Mouse (Mus musculus) embryonic facial prominence, embryonic 10.5 days (tissue): ENCODE measurements around the gene Ak5. TPM values are rescaled to one million over a fixed set of nuclear protein-coding genes. Genes with fewer than 3 reads are reported as not detected.

Source experiments
- DNase-seq: peaks from one replicate; pipeline ENCODE4 v3.0.0-alpha.2; 2017; ENCODE audit warnings: low spot score
- H3K27ac ChIP-seq: fragments of 300-500 bp; sonication (generic); replicated peaks from 2 replicates; pipeline ENCODE4 v1.5.1; 2016; ENCODE audit warnings: mild to moderate bottlenecking
- H3K27me3 ChIP-seq: fragments of 300-500 bp; sonication (generic); replicated peaks from 2 replicates; pipeline ENCODE4 v1.6.1; 2016; ENCODE audit warnings: low read depth, mild to moderate bottlenecking; ENCODE audit not compliant: poor library complexity, severe bottlenecking
- H3K36me3 ChIP-seq: fragments of 300-500 bp; sonication (generic); replicated peaks from 2 replicates; pipeline ENCODE4 v1.6.1; 2016; ENCODE audit warnings: mild to moderate bottlenecking, moderate library complexity
- H3K4me1 ChIP-seq: fragments of 300-500 bp; sonication (generic); 2 replicates; pipeline ENCODE4 v1.6.1; 2016
- H3K4me3 ChIP-seq: fragments of 300-500 bp; sonication (generic); 2 replicates; pipeline ENCODE4 v1.5.1; 2016; ENCODE audit warnings: mild to moderate bottlenecking, moderate library complexity
- H3K9me3 ChIP-seq: fragments of 300-500 bp; sonication (generic); 2 replicates; pipeline ENCODE4 v1.6.1; 2016; ENCODE audit warnings: mild to moderate bottlenecking
- WGBS: fragments of 180-500 bp; shearing (Covaris S2); methylation state at CpG from one replicate; pipeline ENCODE4 v1.1.7; 2016; 5-methylcytosine and 5-hydroxymethylcytosine counted together
- polyA plus RNA-seq: library from polyadenylated mRNA; unstranded; fragments of >200 nt; fragmentation: Nextera tagmentation; extraction: Ambion mirVana; gene quantifications from 2 replicates; pipeline ENCODE4 v1.2.1, GENCODE M21; 2016

Gene Ak5
- polyA plus RNA-seq, 1 experiment from 2014 or later = 0.93 TPM

DNA sequence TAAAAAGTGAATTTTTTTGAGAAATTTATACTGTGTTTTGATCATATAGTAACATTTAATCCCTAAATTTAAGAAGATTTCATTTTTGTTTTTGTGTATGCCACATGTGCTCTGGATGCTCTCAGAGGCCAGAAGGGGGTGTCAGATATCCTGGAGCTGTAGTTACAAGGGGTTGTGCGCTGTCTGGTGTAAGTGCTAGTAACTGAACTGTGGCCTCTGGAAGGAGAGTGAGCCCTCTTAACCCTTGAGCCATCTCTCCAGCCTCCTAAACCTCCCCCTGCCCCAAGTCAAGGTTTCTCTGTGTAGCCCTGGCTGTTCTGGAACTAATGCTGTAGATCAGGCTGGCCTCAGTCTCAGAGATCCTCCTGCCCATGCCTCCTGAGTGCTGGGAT is 192.9 kb downstream of the Ak5 start:
- Histone ChIP-seq H3K27me3 (no peaks in the 10 kb centered on the region), H3K9me3 (no peaks in the 10 kb centered on the region), H3K4me1 (peaks cover 29% of the 10 kb centered on the region), H3K4me3 (no peak overlapping the region), H3K36me3 (no peaks in the 10 kb centered on the region), H3K27ac (no peak overlapping the region)
- WGBS = 81% methylated on average over 1 of the region's 1 CpGs
- DNase-seq = no peak

- Histone ChIP-seq H3K4me3 (no peak overlapping the region), H3K36me3 (no peaks in the 10 kb centered on the region), H3K9me3 (no peaks in the 10 kb centered on the region), H3K27me3 (no peaks in the 10 kb centered on the region), H3K4me1 (peaks cover 29% of the 10 kb centered on the region), H3K27ac (no peak overlapping the region)
- peak; percentile 73 for DNase-seq
- WGBS = 59% methylated on average over 15 of the region's 15 CpGs
Observed at GRCm38 (mm10) chr3:152474582-152475277, 193.4 kb downstream of the Ak5 start.

DNA sequence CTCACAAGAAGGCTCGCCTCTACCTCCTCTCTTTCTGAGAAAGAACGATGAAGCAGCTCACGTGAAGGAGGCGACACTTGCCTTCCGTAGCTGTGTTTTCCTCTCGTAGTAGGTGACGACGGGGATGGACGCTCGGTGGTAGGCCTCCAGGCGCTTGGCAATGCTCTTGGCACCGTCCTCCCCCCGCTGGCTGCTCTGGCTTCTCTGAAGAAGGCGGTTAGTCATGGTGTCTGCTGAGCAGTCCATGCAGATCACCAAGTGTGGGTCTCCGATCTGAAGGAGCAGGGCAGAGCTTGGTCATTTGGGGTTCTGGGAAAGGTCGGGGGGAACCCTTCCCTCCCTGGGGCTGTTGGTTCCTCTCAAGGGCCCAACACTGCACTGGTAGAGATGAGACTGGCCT is 195.5 kb downstream of the Ak5 start:
- Histone ChIP-seq H3K4me1 (peaks cover 27% of the 10 kb centered on the region), H3K4me3 (no peak overlapping the region), H3K27ac (0 out of 2 replicates have a peak overlapping the region, but pooled peaks have one; percentile 19), H3K36me3 (no peaks in the 10 kb centered on the region), H3K9me3 (no peaks in the 10 kb centered on the region), H3K27me3 (no peaks in the 10 kb centered on the region)
- DNase-seq = no peak
- 86% methylated on average over 16 of the region's 16 CpGs for WGBS

DNA sequence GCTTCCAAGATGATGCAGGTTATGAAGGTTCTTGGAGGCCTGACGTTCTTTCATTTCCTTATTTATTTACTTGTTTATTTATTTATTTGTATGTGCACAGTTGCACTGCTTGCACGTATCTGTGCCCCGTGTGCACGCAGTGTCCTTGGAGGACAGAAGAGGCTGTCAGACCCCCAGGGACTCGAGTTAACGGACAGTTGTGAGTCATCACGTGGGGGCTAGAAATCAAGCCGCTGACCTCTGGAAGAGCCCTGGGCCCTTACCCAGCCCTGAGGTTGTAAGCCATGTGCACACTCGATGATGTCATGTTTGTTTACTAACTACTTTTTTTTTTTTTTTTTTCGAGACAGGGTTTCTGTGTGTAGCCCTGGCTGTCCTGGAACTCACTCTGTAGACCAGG is 197.8 kb downstream of the Ak5 start:
- DNase-seq = no peak
- H3K9me3 ChIP-seq = no peaks in the 10 kb centered on the region
- no peak overlapping the region for H3K4me3 ChIP-seq
- no peaks in the 10 kb centered on the region for H3K36me3 ChIP-seq
- H3K27me3 ChIP-seq = no peaks in the 10 kb centered on the region
- H3K27ac ChIP-seq = no peak overlapping the region
- 86% methylated on average over 10 of the region's 10 CpGs for WGBS
- H3K4me1 ChIP-seq = peaks cover 19% of the 10 kb centered on the region

- WGBS = 76% methylated on average over 18 of the region's 18 CpGs
Observed at GRCm38 (mm10) chr3:152469423-152470200, 198.5 kb downstream of the Ak5 start.

DNA sequence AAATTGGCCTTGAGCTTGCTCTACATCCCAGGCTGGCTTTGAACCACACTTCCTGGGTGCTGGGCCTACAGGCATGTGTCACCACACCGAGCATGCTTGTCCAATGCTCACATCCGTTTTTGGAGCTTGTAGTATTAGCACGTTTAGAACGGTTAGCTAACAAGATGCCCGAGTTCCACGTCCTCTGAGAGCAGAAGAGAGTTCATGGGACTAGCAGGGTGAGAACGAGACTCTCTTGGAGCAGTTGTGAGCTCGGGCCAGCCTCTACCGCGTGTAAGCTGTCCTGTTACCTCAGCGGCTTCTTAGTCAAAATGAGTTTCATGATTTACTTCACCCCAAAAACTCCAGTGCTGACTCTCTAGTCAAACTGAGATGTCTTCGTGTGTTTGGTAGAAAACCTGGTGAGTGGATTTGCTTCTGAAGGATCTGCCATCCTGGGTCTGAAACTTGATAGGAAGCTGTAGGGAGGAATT is 199.6 kb downstream of the Ak5 start:
- 0 out of 2 replicates have a peak overlapping the region, but pooled peaks have one; percentile 61 for H3K27ac ChIP-seq
- no peak overlapping the region for H3K4me3 ChIP-seq
- whole genome bisulfite sequencing = 85% methylated on average over 12 of the region's 12 CpGs
- no peak for DNase-seq
- no peaks in the 10 kb centered on the region for H3K9me3 ChIP-seq
- H3K27me3 ChIP-seq = no peaks in the 10 kb centered on the region
- H3K4me1 ChIP-seq = peaks cover 12% of the 10 kb centered on the region; the same call in 1 of the 2 replicates
- H3K36me3 ChIP-seq = peaks cover 4% of the 10 kb centered on the region; the same call in 1 of the 2 replicates

More at GRCm38 (mm10) chr3:152469423-152470200, 198.5 kb downstream of the Ak5 start:
- Histone ChIP-seq H3K4me3 (no peak overlapping the region), H3K9me3 (no peaks in the 10 kb centered on the region), H3K4me1 (peaks cover 16% of the 10 kb centered on the region), H3K36me3 (no peaks in the 10 kb centered on the region), H3K27me3 (no peaks in the 10 kb centered on the region), H3K27ac (peak overlapping the region; percentile 63)
- no peak for DNase-seq

GRCm38 (mm10) chr3:152468032-152468431 is 200.1 kb downstream of the Ak5 start:
- Histone ChIP-seq H3K27me3 (no peaks in the 10 kb centered on the region), H3K4me3 (no peak overlapping the region), H3K4me1 (peaks cover 12% of the 10 kb centered on the region; the same call in 1 of the 2 replicates), H3K36me3 (peaks cover 9% of the 10 kb centered on the region; the same call in 1 of the 2 replicates), H3K27ac (no peak overlapping the region), H3K9me3 (no peaks in the 10 kb centered on the region)
- DNase-seq = no peak
- 90% methylated on average over 8 of the region's 8 CpGs for WGBS

GRCm38 (mm10) chr3:152467312-152467711 is 200.8 kb downstream of the Ak5 start:
- H3K27me3 ChIP-seq = no peaks in the 10 kb centered on the region
- no peaks in the 10 kb centered on the region for H3K9me3 ChIP-seq
- H3K4me1 ChIP-seq = peaks cover 12% of the 10 kb centered on the region; the same call in 1 of the 2 replicates
- DNase-seq = no peak
- no peak overlapping the region for H3K4me3 ChIP-seq
- WGBS = 87% methylated on average over 4 of the region's 4 CpGs
- H3K36me3 ChIP-seq = peaks cover 13% of the 10 kb centered on the region
- no peak overlapping the region for H3K27ac ChIP-seq

DNA sequence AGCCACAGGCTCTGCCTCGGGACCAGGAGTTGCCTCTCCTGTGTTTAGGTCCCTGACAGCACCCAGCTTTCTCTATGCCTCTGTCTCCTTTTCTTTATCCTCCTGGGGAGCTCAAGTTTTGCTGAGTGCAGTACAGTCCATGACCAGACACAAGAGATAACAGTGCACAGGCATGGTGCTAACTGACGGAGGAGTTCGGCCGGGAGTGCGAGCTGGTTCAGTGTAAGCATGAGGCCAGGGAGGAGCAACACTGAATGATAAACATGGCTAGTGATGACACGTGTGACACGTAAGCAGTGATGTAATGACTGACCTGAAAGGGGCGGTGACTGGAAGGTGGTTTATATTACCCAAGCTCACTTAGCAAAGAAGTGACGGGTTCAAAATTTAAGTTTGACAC is 201.3 kb downstream of the Ak5 start:
- no peaks in the 10 kb centered on the region for H3K9me3 ChIP-seq
- no peak overlapping the region for H3K27ac ChIP-seq
- H3K36me3 ChIP-seq = peaks cover 18% of the 10 kb centered on the region
- H3K4me3 ChIP-seq = no peak overlapping the region
- no peaks in the 10 kb centered on the region for H3K27me3 ChIP-seq
- WGBS = 93% methylated on average over 9 of the region's 9 CpGs
- DNase-seq = no peak
- H3K4me1 ChIP-seq = peaks cover 12% of the 10 kb centered on the region; the same call in 1 of the 2 replicates

- no peak overlapping the region for H3K4me3 ChIP-seq
- no peaks in the 10 kb centered on the region for H3K27me3 ChIP-seq
- H3K27ac ChIP-seq = no peak overlapping the region
- H3K4me1 ChIP-seq = peaks cover 20% of the 10 kb centered on the region
- no peaks in the 10 kb centered on the region for H3K9me3 ChIP-seq
- peaks cover 33% of the 10 kb centered on the region for H3K36me3 ChIP-seq
- 86% methylated on average over 6 of the region's 6 CpGs for WGBS
- no peak for DNase-seq
Observed at GRCm38 (mm10) chr3:152465338-152465737, 202.8 kb downstream of the Ak5 start.

- WGBS = 97% methylated on average over 3 of the region's 3 CpGs
- Histone ChIP-seq H3K36me3 (peaks cover 38% of the 10 kb centered on the region), H3K4me1 (peaks cover 22% of the 10 kb centered on the region), H3K27ac (no peak overlapping the region), H3K4me3 (no peak overlapping the region), H3K27me3 (no peaks in the 10 kb centered on the region), H3K9me3 (no peaks in the 10 kb centered on the region)
- DNase-seq = no peak
Observed at GRCm38 (mm10) chr3:152464462-152464861, 203.7 kb downstream of the Ak5 start.

- Histone ChIP-seq H3K27ac (no peak overlapping the region), H3K36me3 (peaks cover 50% of the 10 kb centered on the region), H3K4me1 (peaks cover 13% of the 10 kb centered on the region), H3K27me3 (no peaks in the 10 kb centered on the region), H3K4me3 (no peak overlapping the region), H3K9me3 (no peaks in the 10 kb centered on the region)
- 93% methylated on average over 10 of the region's 10 CpGs for WGBS
- DNase-seq = no peak
Observed at GRCm38 (mm10) chr3:152462900-152463299, 205.3 kb downstream of the Ak5 start.
